Mouse (Mus musculus) lung, adult 2 months (tissue): ENCODE data around the gene Rpl29.

Experiments used
- CTCF ChIP-seq: fragments of 200-500 bp; IDR thresholded peaks from 2 replicates; pipeline ENCODE4 v1.5.1; 2011; ENCODE audit warnings: mild to moderate bottlenecking, low read length, control low read depth; ENCODE audit not compliant: insufficient read depth
- POLR2A ChIP-seq: fragments of 200-500 bp; IDR thresholded peaks from 2 replicates; pipeline ENCODE4 v1.6.1; 2011; ENCODE audit warnings: low read depth, mild to moderate bottlenecking, control low read depth, low read length, borderline replicate concordance; ENCODE audit errors: extremely low read depth

DNA sequence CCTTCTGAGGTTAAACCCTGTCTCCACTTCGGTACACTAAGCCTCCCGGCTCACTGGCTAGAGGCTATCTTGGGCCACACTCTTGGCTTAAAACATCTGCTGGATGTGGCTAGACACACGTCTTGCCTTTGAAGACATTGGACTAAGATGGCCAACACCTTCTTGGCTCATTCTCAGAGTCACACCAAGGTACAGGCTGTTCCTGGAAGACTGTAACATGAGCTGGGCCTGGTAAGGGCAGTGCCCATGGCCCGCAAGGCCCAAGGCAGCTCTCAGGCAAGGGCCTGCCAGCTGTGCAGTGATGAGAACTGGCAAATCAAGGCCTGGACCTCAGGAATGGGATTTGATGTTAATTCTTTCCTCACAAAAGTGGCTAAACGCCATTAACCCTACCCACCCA, 15.6 kb upstream of the Rpl29 start:
- TF ChIP-seq CTCF (no peak), POLR2A (no peak)
